Mouse (Mus musculus) common myeloid progenitor, adult 5-6 weeks (primary cell): ENCODE data around the gene Ppp2r2c. TPM values are rescaled to one million over a fixed set of nuclear protein-coding genes. Genes with fewer than 3 reads are reported as not detected.
"Not testable (repeated sequence)": the region's sequence is repeated elsewhere in the genome, so short reads cannot be mapped to it uniquely, and the experiment has no call there.

Experiments used
- ATAC-seq: replicated peaks from 2 replicates; pipeline ENCODE4 v1.8.0; 2016; ENCODE audit warnings: low read depth, mild to moderate bottlenecking, moderate TSS enrichment, inconsistent platforms; ENCODE audit not compliant: poor library complexity, severe bottlenecking
- total RNA-seq: library from RNA; stranded (forward); fragments of 200-1000, 187-1606 nt; gene quantifications from 2 replicates; pipeline ENCODE4 v1.2.3, GENCODE M21; 2017

Ppp2r2c gene
- total RNA-seq, 1 experiment from 2014 or later = not detected

GRCm38 (mm10) chr5:36921871-36922270, 53.6 kb downstream of the Ppp2r2c start:
- no peak for ATAC-seq

GRCm38 (mm10) chr5:36922811-36923210, 54.5 kb downstream of the Ppp2r2c start:
- ATAC-seq = peak; percentile 70

GRCm38 (mm10) chr5:36923826-36924700, 55.8 kb downstream of the Ppp2r2c start:
- no peak for ATAC-seq

DNA sequence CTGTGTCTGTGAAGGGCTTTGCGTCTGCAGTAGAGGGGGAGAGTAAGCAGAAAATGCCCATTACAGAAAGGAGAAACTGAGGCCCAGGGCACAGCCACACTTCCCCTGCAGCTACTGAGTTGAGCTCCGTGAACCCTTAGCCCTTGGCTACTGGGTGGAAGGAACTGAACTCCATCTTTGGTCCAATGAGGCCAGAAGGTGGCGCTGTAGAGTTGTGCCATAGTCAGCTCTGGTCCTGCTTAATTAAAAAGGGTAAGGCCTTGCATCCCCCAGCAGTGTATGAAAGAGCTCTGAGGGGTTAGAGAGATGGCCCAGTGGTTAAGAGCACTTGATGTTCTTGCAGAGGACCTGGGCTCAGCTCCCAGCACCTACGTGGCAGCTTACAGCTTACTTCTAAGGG, 60.4 kb downstream of the Ppp2r2c start:
- no peak for ATAC-seq

DNA sequence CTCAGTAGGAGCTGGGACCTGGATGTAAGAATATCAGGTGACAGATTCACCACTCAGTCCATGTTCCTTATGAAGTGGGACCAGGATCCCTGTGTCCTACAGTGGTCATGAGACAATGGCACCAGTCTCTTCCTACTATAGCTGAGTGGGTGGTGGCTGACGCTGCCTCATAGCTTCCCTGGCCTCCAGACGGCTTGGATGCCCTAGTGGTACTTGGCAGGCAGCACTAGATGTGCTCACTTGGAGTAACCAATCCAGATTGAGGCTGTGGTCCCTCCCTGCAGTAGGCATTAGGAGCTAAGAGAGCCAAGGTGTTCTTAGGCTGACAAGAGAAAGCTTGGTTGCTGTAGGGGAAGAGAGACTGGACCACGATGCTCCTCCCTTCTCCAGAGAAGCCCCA, 61.1 kb downstream of the Ppp2r2c start:
- no peak for ATAC-seq

DNA sequence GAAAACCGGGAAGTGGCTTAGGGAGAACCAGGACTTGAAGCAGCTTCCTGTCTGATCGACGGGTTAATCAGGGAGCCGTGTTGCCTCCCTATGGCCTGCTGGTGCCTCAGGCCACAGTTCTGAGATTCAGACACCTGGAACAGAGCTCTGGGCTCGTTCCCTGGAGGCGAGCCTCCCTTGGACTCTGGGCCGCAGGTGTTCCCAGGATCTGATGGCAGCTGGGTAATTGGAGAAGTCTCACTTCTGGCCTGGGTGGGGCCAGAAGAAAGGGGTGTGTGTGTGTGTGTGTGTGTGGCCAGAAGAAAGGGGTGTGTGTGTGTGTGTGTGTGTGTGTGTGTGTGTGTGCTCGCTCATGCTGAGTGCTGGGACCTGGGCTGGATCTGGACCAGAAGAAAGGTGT, 65.1 kb downstream of the Ppp2r2c start:
- no peak for ATAC-seq

- no peak for ATAC-seq
These were observed 67.5 kb downstream of the Ppp2r2c start for GRCm38 (mm10) chr5:36935486-36936473.

DNA sequence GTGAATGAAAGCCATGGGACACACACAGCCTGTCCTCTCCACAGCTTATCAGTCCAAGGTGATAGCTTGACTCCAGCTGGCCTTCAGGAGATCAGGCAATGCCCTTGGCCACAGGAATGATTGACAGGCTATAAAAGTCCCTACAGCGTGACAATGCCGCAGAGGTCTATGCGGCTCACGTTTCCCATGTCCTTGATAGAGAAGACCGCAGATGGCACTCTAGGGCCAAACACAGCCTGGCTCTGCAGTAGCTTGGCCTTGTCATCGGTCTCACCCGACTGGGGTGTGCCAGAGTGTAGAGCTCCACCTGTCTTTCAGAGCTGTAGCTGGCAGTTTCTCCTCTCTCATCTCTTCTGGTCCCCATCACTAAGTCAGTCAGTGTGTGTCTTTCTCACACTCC, 68.2 kb downstream of the Ppp2r2c start:
- no peak for ATAC-seq

DNA sequence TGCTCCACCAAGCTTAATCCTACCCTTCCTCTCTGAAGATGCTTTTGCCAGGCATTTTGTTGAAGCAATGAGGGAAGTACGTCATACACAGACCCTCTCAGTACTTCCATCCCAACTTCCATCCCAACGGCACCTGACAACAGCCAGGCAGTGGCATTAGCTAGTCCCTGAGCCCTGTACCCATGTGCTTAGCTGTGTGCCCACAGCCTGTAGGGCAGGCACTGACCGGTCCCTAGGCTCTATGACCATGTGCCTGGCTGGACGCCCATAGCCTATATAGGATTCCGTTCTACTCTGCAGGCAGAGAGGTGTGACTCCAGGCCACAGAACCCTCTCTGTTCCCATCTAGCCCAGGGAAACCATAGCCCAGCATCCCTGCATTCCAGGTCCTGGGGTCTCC, 69.7 kb downstream of the Ppp2r2c start:
- no peak for ATAC-seq

DNA sequence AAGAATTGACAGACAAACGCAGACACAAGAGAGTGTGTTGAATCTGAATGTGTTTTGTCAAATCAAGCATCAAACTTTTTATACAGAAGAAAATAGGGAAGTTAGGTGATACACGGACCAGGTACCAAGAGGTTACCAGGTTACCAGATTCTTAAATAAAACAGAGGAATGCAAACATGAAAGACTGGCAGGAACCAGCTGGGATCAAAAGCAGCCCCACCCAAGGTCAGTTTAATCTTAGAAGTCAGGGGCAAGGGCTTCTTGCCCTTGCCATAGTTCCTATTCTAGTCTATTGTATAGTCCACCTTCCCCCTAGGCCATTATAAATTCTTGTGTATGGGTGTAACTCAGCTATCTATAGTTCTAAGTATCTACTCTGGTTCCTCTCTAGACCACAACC, 70.7 kb downstream of the Ppp2r2c start:
- ATAC-seq = not testable (repeated sequence)

- ATAC-seq = no peak
These were observed 74.1 kb downstream of the Ppp2r2c start for GRCm38 (mm10) chr5:36942446-36942845.

DNA sequence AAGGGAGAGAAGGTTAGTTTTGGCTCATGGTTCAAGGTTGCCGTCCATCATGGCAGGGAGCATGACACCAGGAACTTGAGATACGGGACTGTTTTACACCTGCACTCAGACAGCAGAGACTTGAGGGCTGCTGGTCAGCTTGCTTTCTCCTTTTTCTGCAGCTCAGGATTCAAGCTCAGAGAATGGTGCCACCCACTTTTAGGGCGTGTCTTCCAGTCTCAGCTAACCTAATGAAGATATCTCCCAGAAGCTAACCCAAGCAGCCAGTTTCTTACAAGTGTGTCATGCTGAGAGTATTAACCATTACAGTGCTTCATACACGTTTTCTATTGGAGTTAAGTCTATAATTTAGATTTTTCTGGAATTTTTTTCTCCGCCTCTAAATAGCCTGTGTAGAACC, 76.2 kb downstream of the Ppp2r2c start:
- ATAC-seq = no peak

DNA sequence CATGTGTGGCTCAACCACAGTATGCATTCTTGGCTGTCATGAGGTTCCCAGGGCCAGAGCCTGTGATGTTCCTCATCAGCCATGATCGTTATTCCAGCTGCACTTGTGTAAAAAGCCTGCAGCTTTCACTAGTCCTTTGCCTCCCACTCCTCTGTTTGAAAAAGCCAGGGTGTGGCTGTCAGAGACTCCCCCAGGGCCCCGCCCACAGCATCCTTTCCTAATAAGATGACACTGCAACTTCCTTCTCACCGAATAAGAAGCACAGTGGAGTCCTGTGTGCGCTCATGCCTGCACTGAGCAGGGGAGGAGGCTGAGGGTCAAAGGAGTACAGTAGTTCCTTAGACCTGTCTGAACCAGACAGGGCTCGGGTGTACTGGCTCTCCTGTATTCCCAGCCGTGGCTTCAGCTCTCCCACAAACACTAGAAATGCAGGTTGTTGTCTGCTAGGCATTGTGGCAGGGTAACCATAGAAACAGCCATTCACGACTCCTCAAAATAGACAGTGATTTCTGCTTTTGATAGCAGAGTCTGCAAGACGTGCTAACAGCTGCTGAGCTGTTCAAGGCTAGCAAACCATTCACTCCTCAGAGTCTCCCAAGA, 76.9 kb downstream of the Ppp2r2c start:
- ATAC-seq = no peak

DNA sequence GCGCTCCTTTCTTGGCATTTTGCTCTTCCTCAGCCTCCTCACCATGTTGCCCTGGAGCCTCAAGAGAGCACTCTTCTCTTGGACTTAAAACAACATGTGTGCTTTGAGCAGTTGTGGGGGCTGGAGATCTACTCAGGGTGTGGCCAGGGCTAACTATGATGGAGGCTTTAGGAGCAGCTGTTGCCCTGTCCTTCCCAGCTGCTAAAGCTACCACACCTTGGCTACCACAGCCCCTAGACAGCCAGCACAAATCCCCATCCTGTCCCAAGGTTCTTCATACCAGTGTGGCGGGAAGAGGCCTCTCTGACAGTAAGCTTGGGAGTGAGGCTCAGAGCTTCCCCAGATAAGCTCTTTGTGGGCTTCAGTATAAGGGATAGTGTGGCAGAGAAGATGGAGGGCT, 77.4 kb downstream of the Ppp2r2c start:
- ATAC-seq = no peak

- ATAC-seq = peak; percentile 57
These were observed 78.1 kb downstream of the Ppp2r2c start for GRCm38 (mm10) chr5:36946445-36946844.

DNA sequence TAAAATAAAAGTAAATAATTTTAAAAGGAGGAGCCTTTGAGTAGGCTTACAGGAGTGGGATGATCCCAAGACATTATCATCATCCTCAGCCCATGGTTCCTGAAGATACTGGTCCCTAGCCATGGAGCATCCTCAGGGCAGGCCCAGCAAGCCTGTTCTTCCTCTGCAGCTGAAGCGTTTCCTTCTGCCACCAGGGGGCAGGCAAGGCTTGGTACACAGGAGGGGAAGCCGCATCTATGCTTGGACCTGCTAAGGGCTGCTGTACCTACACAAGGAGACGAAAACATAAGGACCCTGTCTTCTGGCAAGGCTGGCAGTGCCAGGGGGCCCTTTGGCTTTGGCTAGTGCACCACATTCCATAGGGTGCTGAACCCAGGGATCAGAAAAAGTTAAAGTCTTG, 80.5 kb downstream of the Ppp2r2c start:
- peak; percentile 78 for ATAC-seq

DNA sequence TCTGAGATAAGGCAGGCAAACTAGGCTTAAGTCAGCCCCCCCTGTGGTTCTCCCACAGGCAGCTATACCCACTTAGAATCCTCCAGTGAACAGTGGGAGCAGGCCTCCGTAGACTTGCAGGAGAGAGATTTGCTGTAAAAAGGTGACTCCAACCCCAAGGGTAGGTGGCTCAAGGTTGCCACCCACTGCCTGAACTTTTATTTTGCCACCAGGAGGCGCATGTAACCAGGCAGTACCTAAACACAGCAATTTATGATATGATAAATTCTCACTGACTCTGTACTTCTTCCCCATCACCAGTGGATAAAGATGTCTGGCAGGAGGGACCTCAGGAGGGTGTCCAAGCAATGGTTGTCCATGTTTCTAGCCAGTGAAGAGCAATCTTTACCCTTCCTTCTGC, 82.6 kb downstream of the Ppp2r2c start:
- ATAC-seq = no peak

DNA sequence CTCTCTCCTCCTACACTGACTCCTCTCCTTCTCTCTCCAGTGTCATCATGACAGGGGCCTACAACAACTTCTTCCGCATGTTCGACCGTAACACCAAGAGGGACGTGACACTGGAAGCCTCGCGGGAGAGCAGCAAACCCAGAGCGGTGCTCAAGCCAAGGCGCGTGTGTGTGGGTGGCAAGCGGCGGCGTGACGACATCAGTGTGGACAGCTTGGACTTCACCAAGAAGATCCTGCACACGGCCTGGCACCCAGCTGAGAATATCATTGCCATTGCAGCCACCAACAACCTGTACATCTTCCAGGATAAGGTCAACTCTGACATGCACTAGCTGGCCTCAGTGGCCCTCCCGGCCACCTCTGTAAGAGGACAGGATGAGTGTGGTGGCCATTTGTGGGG, 84.0 kb downstream of the Ppp2r2c start:
- ATAC-seq = no peak

GRCm38 (mm10) chr5:36955366-36955765, 87.1 kb downstream of the Ppp2r2c start:
- peak; percentile 74 for ATAC-seq

DNA sequence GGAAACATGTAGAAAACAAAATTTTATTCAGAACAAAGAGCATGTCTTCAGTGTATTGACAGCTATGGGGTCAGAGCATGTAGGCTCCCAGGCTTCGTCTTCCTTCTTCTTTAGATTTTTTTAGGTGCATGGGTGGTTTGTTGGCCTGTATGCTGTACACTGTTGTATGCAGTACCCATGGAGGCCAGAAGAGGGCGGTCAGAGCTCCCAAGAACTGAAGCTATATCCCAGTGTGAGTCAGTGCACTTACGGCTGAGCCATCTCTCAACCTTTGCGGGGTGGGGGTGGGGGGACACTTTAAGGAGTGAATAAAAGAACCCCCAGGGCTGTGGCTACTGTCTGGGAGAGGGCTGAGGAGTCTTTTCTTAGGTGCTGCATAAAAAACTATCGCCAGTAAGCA, 90.5 kb downstream of the Ppp2r2c start:
- ATAC-seq = peak; percentile 89

GRCm38 (mm10) chr5:36960501-36960900, 92.2 kb downstream of the Ppp2r2c start:
- no peak for ATAC-seq
